Mouse (Mus musculus) ES-Bruce4 (cell line): ENCODE measurements around the gene Cfl2.

Source experiments
- CTCF ChIP-seq: IDR thresholded peaks from one replicate; pipeline ENCODE4 v1.8.1; 2011; ENCODE audit warnings: low read depth, low read length
- POLR2A ChIP-seq: IDR thresholded peaks from one replicate; pipeline ENCODE4 v1.8.1; 2011; ENCODE audit warnings: low read length; ENCODE audit not compliant: insufficient read depth

- no peak for TF ChIP-seq CTCF
- no peak for TF ChIP-seq POLR2A
Observed at GRCm38 (mm10) chr12:54822836-54823426, 39.7 kb downstream of the Cfl2 start.
